Mouse (Mus musculus): Measurements from ENCODE around the gene Doc2g. TPM values are rescaled to one million over a fixed set of nuclear protein-coding genes. Genes with fewer than 3 reads are reported as not detected.

The Doc2g gene
- polyA plus RNA-seq, 2 experiments from 2014 or later = 0.45 to 1.5 TPM

DNA sequence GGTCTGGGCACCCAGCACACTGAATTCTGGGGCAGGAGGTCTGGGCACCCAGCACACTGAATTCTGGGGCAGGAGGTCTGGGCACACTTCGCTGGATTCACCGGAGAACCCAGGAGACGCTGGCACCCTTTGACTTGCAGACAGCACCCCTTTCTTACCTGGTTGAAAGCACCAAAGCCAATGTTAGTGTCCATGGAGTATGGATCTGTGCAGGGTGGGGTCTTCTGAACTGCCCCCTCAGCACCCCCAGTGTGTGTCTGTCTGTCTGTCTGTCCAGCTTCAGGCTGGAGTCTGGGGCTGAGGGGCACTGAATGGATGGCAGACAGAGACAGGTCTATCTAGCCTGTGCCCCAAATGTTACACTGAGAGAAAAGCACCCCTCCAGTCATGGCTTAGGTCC, 11.6 kb upstream of the Doc2g start:
- no peak for ATAC-seq

DNA sequence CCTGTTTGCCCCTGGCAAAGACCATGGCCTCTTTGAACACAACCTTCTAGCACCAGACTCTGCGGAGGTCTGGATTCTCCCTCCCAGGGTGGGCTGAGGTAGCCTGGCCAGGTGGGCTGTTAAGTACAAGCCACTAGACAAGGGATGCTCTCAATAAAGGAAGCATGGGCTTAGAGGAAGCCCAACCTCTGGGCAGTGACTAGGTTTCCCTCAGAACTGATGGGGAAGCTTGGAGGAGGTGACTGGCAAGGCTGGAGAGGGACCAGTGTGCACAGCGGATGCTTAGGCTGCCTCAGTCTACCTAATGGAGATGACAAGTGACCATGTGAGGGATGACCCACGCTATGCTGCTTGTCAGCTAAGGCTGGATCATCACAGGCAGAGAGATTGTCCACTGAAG, 11.1 kb upstream of the Doc2g start:
- ATAC-seq = no peak

DNA sequence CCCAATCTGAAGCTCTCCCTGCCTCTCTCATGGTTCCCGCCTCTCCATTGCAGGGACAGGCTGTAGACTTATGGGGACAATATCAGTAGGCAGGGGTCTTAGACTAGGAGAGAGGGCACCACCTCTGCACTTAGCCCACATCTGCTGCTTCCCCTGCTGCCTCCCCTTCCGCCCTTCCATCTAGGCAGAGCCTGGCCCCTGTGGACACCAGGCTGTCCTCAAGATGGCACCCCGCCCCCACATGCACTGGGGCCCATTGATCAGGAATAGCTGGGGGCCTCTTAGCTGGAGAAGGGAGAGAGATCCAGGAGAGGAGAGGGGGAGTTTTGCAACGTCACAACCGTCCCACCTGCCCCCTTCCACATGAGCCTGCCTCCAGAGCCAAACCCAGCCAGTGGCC, 10.7 kb upstream of the Doc2g start, which contains the start of gene Tbx10:
Gene Tbx10, plus strand, starts transcription at position 337 of the 400 bp plus-strand sequence.
- ATAC-seq = no peak

DNA sequence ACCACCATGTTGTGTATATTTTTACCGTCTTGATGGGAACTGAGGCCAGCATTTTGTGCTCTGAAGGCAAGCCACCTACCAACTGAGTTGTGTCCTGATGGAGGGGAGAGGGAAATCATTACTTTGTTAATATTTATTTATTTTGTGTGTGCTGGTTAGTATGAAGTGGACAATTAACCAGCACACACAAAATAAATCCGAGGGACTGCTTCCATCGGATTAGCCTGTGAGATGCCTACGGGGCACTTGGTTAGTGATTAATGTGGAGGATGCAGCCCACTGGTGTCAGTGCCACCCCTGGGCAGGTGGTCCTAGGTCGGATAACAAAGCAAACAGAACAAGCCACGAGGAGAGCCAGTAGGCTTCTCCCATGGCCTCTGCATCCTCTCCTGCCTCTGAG, 8.2 kb upstream of the Doc2g start:
- ATAC-seq = no peak

DNA sequence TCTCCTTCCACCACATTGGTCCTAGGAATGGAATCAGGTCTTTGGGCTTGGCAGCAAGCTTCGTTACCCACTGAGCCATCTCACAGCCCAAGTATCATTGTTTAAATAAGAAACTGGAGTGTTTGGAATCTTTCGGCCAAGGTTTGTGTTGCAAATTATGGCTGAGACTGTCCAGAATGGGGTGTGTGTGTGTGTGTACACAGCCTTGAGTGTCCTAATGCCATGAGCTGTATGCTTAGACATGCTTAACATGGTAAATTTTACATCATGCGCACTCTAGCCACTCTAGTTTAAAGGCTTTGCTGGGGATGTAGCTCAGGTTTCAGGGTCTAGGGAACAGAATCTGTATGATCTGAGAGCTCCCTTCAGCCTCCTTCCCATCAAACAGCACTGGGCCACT, 7.6 kb upstream of the Doc2g start:
- no peak for ATAC-seq

DNA sequence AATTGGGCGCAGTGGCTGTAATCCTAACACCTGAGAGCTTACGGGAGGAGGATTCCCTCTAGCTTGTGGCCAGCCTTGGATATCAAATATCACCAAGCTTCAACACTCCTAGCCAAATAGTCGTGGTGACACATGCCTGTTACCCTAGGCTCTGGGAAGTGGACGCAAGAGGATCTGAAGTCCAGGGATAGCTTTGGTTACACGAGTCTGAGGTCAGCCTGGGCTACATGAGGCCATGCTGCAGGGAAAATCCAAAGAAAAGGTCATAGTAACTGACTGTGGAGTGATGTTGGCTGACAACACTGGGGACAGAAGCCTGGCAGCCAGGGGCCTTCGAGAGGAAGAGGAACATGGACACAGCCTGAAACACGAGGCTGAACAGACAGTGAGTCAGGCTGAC, 7.0 kb upstream of the Doc2g start:
- ATAC-seq = no peak

DNA sequence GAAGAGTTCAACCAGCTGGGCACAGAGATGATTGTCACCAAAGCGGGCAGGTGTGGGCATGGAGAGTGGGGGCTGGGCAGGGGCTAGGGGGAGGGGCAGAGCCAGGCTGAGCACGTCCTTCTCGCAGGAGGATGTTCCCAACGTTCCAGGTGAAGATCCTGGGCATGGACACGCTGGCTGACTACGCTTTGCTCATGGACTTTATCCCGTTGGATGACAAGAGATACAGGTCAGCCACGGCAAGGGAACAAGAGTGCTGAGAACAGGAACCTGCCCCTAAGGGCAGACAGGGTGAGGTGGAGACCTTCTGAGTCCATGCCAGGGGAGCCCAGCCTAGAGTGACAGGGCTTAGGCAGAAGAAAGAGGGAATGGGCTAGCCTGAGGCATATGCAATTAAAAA, 6.4 kb upstream of the Doc2g start:
- no peak for ATAC-seq

DNA sequence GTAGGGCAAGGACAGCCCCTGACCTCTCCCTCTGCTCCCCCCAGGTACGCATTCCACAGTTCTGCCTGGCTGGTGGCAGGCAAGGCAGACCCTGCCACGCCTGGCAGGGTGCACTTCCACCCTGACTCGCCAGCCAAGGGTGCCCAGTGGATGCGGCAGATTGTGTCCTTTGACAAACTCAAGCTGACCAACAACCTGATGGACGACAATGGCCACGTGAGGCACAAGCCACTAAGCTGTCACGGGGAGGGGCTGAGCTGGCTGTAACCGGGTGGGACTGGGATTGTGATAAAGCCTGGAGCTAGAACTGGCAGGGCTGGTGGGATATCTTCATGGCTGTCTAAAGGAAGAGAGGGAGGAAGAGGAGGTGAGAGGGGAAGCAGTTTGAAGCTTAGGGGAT, 5.9 kb upstream of the Doc2g start:
- ATAC-seq = no peak

DNA sequence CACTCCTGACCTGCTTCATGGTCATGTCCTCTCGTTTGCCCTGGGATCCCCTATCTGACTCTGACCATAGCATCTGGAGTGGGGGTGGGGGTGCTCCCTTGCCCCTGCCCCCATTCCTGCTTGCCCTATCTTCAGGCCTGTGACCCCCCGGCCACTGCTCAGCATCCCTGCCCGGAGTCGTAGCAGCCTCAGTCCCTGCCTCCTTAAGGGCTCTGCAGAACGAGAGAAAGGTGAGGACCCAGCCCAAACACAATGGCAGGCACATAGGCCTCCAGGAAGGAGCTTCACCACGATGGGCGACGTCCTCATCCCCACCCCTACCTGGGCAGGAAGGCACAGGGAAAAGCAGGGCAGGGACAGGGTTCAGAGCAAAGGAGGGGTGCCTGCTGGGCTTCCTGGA, 4.8 kb upstream of the Doc2g start:
- no peak for ATAC-seq

DNA sequence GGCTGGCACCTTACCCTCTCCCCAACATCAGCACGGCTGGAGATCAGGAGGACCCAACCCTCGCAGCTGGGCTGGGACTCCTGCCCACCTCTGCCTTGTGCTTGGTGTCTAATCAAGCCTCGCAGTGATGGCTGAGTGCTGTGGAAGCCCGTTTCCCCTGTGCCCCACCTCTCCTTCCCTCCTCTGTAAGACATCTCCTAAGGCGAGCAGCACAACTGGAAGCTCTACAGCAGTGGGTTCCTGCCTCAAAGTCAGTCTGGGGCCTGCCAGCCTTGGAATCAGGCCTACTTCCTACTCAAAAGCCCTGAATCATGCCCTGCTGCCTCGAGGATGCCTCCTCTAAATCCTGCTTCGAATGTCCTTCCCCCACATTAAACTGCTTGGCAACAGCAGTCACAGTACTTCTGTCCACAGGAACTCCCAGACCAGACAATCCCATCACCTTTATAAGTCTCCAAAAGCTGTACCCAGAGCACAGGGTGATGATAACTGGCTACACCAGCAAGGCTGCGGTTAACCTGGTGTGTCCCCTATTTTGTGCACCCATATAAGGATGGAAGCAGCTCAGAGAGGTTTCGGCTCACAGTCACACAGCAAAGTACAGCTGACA, 3.9 kb upstream of the Doc2g start:
- ATAC-seq = no peak

DNA sequence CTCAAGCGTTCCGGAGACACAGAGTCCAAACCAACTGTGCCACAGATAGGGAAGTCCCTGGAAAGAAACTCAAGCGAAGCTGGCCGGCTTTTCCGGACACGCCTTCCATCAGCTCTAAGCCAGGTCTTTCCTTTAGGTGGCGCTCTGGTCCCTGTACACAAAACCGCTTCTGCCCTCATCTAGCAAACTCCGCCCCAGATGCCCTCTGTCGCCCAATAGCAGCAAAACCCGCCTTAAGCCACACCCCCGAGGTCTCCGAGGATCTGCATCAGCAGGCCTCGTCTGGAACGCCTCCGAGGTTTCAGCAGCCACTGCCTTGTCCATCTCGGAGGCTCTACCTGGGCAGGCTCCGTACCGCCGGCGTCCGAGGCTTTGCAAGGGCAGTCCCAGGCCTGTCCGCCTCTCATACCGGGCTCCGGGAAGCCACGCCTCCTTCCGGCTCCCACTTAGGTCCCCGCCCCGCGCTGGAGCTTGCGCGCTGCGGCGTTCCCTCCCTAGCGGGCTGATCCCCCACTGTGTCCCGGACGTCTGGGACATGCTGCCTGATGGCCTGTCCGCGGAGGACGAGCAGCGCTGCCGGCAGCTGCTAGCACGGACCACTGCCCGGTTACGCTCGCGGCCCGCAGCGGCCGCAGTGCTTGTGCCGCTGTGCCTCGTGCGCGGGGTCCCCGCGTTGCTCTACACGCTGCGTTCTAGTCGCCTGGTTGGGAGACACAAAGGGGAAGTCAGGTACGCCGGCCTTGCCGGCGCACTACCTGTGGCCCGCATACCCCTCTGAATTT, 2.8 kb upstream of the Doc2g start, which contains the start of the genes Nudt8 and Gm49405:
Gene Nudt8, plus strand, starts transcription at position 462 of the 782 bp plus-strand sequence.
Gene Gm49405, plus strand, starts transcription at position 508 of the 782 bp plus-strand sequence.
- peak; percentile 90 for ATAC-seq

DNA sequence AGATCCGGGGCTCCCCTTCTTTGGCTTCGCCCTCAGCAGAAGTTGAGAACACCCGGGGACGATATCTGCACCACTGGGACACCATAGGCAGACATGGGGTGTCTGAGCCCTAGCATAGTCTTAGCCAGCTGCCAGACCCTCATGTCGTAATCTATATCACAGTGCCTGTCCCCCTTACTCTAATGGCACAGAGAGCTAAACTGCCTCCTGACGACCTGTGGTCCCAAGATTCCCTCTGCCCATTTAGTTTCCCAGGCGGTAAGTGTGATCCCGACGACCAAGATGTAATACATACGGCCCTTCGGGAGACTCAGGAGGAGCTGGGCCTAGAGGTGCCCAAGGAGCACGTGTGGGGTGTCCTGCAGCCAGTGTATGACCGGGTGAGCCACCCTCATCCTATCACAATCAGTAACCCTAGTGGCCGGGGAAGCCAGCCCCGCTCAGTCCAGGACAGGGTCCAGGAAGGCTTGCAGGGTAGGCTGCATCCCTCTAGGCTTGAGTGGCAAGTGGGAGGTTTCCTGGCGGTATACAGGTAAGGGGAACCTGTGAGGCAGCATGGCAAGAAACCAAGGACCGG, 2.1 kb upstream of the Doc2g start:
- ATAC-seq = no peak

DNA sequence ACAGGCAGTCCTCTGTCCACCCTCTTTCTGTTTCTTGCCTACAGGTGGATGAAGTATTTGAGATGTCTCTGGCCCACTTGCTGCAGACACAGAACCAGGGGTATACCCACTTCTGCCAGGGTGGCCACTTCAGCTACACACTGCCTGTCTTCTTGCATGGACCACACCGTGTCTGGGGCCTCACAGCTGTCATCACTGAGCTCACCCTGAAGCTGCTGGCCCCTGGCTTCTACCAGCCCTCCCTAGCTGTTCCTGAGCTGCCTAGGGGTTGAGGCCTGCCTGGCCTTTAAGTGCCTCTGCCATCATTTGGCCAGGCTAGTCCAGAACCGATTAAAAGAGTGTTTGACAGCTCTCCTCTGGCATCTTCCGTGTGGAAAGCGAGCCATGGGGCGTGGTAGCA, 1.4 kb upstream of the Doc2g start:
- no peak for ATAC-seq

DNA sequence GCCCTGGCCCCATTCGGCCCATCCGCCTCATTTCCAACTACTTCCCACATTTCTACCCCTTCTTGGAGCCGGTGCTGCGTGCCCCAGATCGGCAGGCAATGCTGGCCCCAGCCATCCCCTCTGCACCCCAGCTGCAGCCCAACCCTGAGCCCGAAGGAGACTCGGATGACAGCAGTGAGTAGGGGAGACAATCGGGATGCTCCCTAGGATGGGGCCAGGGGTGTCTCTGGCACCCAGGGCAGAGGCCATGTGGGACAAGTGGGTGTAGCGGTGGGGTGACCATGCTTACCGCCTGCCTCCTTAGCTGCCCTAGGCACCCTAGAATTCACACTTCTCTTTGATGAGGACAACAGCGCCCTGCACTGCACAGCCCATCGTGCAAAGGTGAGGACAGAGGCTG, 528 bp downstream of the Doc2g start:
- no peak for ATAC-seq

DNA sequence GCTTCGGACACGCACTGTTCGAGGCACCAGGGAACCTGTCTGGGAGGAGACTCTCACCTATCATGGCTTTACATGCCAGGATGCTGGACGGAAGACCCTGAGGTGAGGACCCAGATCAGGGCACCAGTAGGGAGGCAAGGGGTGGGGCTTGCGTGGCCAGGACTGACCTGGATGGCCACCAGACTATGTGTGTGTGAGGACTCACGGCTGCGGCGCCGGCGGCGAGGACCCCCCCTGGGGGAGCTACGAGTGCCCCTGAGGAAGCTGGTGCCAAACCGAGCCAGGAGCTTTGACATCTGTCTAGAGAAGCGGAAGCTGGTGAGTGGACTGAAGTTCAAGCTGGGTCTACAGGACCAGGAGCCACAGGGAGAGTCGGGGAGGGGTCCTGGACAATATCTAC, 1.2 kb downstream of the Doc2g start:
- ATAC-seq = no peak

DNA sequence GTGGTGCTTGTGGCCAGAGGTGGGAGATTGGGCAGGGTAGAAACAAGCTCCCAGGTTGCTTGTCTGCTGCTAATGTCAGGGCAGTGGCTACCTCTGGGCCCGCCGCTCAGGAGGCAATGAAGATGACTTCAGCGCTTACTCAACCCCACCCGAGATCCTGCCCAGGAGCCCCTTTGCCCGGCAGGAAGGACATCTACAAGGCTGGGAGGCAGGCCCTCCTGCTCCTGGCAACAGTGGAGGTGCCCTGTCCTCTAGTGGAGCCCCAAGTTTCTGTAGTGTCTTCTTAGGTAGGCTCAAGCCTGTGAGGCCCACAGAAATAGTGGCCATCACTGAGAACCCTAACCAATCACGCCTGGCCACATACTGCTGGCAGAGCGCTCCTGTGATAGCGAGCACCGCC, 2.0 kb downstream of the Doc2g start:
- ATAC-seq = no peak

DNA sequence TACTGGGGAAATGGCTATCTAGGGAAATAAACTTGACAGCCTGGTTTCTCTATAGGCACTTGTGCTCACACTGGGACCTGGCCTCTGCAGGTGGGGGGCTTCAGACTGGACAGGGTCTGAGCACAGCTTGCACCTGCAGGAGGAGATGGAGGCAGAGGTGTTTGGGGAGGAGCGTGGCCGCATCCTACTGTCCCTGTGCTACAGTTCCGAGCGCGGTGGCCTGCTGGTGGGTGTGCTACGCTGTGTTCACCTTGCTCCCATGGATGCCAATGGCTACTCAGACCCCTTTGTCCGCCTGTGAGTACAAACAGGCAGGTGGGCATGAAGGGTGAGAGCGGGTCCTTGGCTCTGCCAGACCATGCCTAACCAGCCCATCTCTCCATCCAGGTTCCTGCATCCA, 2.9 kb downstream of the Doc2g start:
- no peak for ATAC-seq

DNA sequence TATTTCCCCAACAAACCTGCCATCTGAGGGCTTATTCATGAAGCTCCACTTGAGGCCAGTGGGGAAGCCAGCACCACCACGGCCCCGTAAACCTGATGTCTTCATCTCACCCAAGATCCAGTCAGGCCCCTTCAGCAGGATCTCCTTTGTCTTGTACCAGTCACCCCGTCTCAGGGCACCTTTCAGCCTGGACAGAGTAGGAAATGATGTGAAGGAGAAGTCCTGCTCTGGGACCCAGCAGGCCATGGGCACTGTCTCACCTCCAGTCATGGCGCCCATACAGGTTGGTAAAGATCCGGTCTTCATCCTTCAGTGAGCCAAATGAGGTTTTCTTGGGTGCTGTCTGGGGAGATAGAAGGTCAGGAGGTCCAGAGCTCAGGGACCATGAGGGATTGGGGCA, 8.0 kb downstream of the Doc2g start:
- no peak for ATAC-seq

DNA sequence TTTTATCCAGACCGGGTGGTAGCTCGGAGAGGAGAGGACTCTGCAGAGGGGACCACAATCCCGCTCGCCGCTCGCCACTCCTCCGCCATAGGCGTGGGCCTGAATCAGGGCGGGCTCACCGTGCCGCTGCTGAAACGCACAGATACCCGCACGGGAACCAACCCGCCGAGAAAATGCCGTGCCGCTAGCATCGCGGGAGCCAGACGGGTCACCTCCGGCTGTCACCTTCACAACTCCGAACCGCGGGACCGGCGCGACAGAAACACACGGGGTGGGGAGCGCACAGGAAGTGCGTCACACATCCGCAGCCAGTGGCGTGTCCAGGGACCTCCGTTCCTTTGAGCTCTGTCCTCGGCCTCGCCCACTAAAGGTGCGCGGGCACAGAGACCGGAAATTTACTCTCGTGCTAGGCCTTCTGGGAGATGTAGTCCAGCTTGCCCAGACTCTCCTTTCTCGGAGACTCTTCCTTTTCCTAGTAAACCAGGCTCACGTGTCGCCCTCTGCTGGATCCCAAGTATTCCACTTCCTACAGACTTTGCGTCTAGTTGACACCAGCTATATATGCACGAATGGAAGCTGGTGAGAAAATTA, 9.4 kb downstream of the Doc2g start, which contains the start of gene Ndufv1:
Gene Ndufv1, minus strand, starts transcription at position 375 of the 591 bp plus-strand sequence.
- peak; percentile 98 for ATAC-seq

DNA sequence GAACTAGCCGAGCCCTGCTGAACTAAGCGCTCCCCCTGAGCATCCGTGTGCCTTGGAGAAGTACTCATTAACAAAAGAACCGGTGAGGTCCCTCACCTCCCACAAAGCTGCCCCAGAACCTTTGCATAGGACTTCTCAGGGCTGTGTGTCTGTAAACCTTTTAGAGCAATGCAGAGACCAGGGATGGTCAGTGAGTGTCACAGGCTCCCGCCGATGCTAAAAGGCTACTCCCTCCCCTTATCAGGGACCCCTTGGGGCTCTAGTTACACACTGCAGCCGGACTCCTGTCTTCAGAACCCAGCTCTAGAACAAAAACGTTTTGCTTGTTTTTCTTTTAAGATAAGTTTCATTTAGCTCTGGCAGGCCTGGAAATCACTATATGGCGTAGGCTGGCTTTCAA, 10.0 kb downstream of the Doc2g start:
- peak; percentile 21 for ATAC-seq

DNA sequence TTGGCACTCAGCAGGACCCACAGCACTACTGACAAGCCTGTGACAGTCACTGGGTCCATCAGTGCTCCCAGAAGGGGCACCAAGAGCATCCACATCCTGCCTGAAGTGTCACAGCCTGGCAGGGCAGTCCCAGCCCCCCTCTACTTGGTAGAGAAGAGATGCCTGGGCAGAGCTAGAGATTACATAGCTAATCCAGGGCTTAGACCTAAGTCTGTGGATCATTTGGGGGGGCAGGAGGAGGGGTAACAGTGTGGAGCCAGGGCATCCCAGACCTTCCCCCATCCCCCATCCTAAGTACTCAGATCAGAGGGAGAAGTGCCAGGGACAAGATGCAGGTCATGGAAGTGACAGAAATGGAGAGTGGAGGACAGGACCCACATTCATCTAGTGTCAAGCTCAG, 11.7 kb downstream of the Doc2g start:
- no peak for ATAC-seq

DNA sequence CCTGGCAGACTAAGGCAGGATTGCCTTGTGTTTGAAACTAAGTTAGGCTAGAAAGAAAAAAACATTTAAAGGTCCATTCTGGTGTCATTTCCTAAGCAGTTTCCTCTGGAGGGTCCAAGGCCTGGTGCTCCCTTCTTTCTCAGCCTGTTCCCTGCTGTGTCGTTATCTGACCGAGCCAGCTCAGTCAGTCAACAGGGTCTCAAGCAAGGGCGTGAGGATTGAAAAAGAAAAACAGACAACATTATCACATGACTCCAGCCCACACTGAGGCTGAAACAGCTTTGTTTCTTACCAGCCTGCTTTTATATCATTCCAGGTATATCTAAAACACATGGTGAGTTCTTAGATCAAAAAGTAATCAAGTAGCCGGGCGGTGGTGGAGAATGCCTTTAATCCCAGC, 12.5 kb downstream of the Doc2g start:
- ATAC-seq = no peak

DNA sequence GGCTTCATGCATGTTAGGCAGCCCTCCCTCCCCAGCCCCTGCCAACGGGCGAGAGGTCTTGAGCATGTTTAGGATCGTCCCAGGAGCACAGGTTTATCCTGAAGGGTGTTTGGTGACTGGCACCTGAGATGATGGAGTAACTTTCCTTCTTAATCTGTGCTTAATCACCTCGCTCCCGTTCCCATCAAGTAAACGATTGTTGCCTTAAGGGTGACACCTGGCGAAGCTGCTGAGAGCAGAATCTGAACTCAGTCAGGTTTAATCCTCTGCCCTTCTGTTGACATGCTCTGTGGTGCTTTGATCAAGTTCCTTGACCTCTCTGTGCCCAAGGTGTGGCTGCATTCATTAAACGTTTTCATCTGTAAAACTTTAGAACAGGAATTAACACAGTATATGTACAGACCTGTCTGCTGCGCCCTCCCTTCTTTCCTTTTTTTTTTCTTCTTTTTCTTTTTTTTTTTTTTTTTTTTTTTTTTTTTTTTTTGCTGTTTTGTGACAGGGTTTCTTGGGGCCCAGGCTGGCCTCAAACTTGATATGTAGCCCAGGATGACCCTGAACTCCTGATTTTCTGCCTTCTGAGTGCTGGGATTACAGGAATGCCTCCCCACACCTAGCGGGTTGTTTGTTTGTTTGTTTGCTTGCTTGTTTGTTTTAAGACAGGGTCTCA, 14.9 kb downstream of the Doc2g start:
- no peak for ATAC-seq
